Comparison of ENCODE assay signal across 8 mouse cellular contexts in genomic region chr5:27790910-27791288, GRCm38 (mm10). TPM values are rescaled to one million over a fixed set of nuclear protein-coding genes. Genes with fewer than 3 reads are reported as not detected.
DNase-seq lines count a peak whose midpoint lies in the region; ATAC-seq and TF ChIP-seq lines count a peak whose summit lies in the region.

No protein-coding gene starts in this region.

- peak overlapping the region; percentile 93 for H3K27ac ChIP-seq in heart, embryonic 11.5 days (ENCODE audit: low read depth, low read length)
- H3K27ac ChIP-seq in kidney, embryonic 14.5 days (ENCODE audit: low read depth, low read length) = peak overlapping the region; percentile 92
- H3K27ac ChIP-seq in liver, embryonic 14.5 days = peak overlapping the region; percentile 39
- H3K27ac ChIP-seq in neural tube, embryonic 12.5 days = peak overlapping the region; percentile 79

- no peaks in the 10 kb centered on the region for H3K27me3 ChIP-seq in heart, embryonic 11.5 days (ENCODE audit: control insufficient read depth, insufficient read depth, low read length)
- no peaks in the 10 kb centered on the region for H3K27me3 ChIP-seq in kidney, embryonic 14.5 days (ENCODE audit: control insufficient read depth, insufficient read depth, low read length)
- no peaks in the 10 kb centered on the region for H3K27me3 ChIP-seq in liver, embryonic 14.5 days (ENCODE audit: control insufficient read depth, insufficient read depth, low read length)
- H3K27me3 ChIP-seq in neural tube, embryonic 12.5 days (replicated peaks) = no peaks in the 10 kb centered on the region

- no peak for TF ChIP-seq EP300 in liver, embryonic 14.5 days (IDR thresholded peaks at IDR 0.05; ENCODE audit: low read depth)

- H3K9ac ChIP-seq in heart, embryonic 11.5 days (ENCODE audit: low read depth, low read length) = peak overlapping the region; percentile 86
- peak overlapping the region; percentile 72 for H3K9ac ChIP-seq in kidney, embryonic 14.5 days (ENCODE audit: low read depth, low read length)
- peak overlapping the region; percentile 88 for H3K9ac ChIP-seq in liver, embryonic 14.5 days (replicated peaks)
- H3K9ac ChIP-seq in neural tube, embryonic 12.5 days = peak overlapping the region; percentile 80

- H3K4me3 ChIP-seq in heart, embryonic 11.5 days (ENCODE audit: low read depth, low read length) = peak overlapping the region; percentile 66
- H3K4me3 ChIP-seq in kidney, embryonic 14.5 days (ENCODE audit: low read length) = peak overlapping the region; percentile 84
- peak overlapping the region; percentile 89 to 93 for H3K4me3 ChIP-seq in liver, embryonic 14.5 days (ENCODE audit: insufficient read depth in 1 of 2, low read depth in 2 of 2, low read length in 2 of 2)
- peak overlapping the region; percentile 73 for H3K4me3 ChIP-seq in neural tube, embryonic 12.5 days

- DNase-seq in 416B (ENCODE audit: low read depth) (peak; percentile 36), adipocyte (ENCODE audit: low spot score) (peak; percentile 59)
- peak in 1 of 3 experiments; percentile 17 for DNase-seq in liver, embryonic 14.5 days (ENCODE audit: low read depth in 3 of 3, low spot score in 3 of 3)
- peak; percentile 45 for DNase-seq in urinary bladder, postnatal 10 days (ENCODE audit: low spot score)

- 0 out of 2 replicates have a peak, but pooled peaks have one; percentile 13 for ATAC-seq in erythroblast, adult 5-6 weeks (replicated peaks; ENCODE audit: low FRiP score, poor library complexity, severe bottlenecking)
- peak; percentile 81 for ATAC-seq in heart, embryonic 11.5 days (replicated peaks; ENCODE audit: insufficient number of reproducible peaks, low FRiP score, low TSS enrichment)
- peak; percentile 86 for ATAC-seq in kidney, embryonic 14.5 days (ENCODE audit: low FRiP score, low TSS enrichment)
- ATAC-seq in liver, embryonic 14.5 days (ENCODE audit: insufficient read depth) = peak; percentile 48
- peak; percentile 83 for ATAC-seq in neural tube, embryonic 12.5 days (ENCODE audit: low FRiP score, low read depth)

- H3K36me3 ChIP-seq in heart, embryonic 11.5 days (ENCODE audit: control insufficient read depth, insufficient read depth, low read length) = peaks cover 15% of the 10 kb centered on the region
- H3K36me3 ChIP-seq in kidney, embryonic 14.5 days (ENCODE audit: control insufficient read depth, insufficient read depth, low read length) = peaks cover 30% of the 10 kb centered on the region
- peaks cover 33% of the 10 kb centered on the region for H3K36me3 ChIP-seq in liver, embryonic 14.5 days (replicated peaks; ENCODE audit: control insufficient read depth, insufficient read depth, low read depth)
- H3K36me3 ChIP-seq in neural tube, embryonic 12.5 days = peaks cover 31% of the 10 kb centered on the region

- peak overlapping the region; percentile 77 for H3K4me2 ChIP-seq in heart, embryonic 11.5 days
- H3K4me2 ChIP-seq in kidney, embryonic 14.5 days (replicated peaks; ENCODE audit: low read depth, low read length) = peak overlapping the region; percentile 51
- H3K4me2 ChIP-seq in liver, embryonic 14.5 days (ENCODE audit: low read depth) = peak overlapping the region; percentile 68
- peak overlapping the region; percentile 74 for H3K4me2 ChIP-seq in neural tube, embryonic 12.5 days (replicated peaks)

- peaks cover 14% of the 10 kb centered on the region for H3K4me1 ChIP-seq in heart, embryonic 11.5 days (ENCODE audit: control insufficient read depth, insufficient read depth, low read length)
- peaks cover 13% of the 10 kb centered on the region for H3K4me1 ChIP-seq in kidney, embryonic 14.5 days (ENCODE audit: control insufficient read depth, insufficient read depth, low read length)
- peaks cover 5 to 17% of the 10 kb centered on the region in 2 experiments; a peak in 3 of 4 replicates for H3K4me1 ChIP-seq in liver, embryonic 14.5 days (replicated peaks; ENCODE audit: control insufficient read depth in 2 of 2, insufficient read depth in 2 of 2, low read length in 1 of 2)
- peaks cover 15% of the 10 kb centered on the region for H3K4me1 ChIP-seq in neural tube, embryonic 12.5 days

- no peak for TF ChIP-seq CTCF in liver, embryonic 14.5 days (IDR thresholded peaks at IDR 0.05; ENCODE audit: low read depth)

- under 1% methylated on average over 30 of the region's 47 CpGs for WGBS in heart, embryonic 11.5 days (ENCODE audit: insufficient replicate concordance)
- WGBS in kidney, embryonic 14.5 days = under 1% methylated on average over 37 of the region's 47 CpGs
- WGBS in liver, embryonic 14.5 days (ENCODE audit: insufficient replicate concordance) = 0% methylated on average over 47 of the region's 47 CpGs
- 0% methylated on average over 47 of the region's 47 CpGs for WGBS in neural tube, embryonic 12.5 days

- no peaks in the 10 kb centered on the region for H3K9me3 ChIP-seq in heart, embryonic 11.5 days (replicated peaks; ENCODE audit: control insufficient read depth, low read length)
- no peaks in the 10 kb centered on the region for H3K9me3 ChIP-seq in kidney, embryonic 14.5 days (ENCODE audit: control insufficient read depth, low read length)
- no peaks in the 10 kb centered on the region for H3K9me3 ChIP-seq in liver, embryonic 14.5 days (ENCODE audit: control insufficient read depth, low read length)
- H3K9me3 ChIP-seq in neural tube, embryonic 12.5 days = no peaks in the 10 kb centered on the region

RNA-seq across cellular contexts. Expression of gene Paxip1, which starts 0.6 kb away (rescaled TPM):
- total RNA-seq in erythroblast, adult 5-6 weeks (2015; ENCODE audit: low replicate concordance) = 10.2 and 19.9 TPM in 2 replicates
- total RNA-seq in erythroblast, adult 5-6 weeks (2017; ENCODE audit: low replicate concordance) = 16.8 and 33.9 TPM in 2 replicates
- polyA plus RNA-seq in heart, embryonic 11.5 days (2014; fragmentation: Nextera tagmentation; extraction: Ambion mirVana) = 27.2 and 28.2 TPM in 2 replicates
- polyA plus RNA-seq in kidney, embryonic 14.5 days (2014; fragmentation: Nextera tagmentation; extraction: Ambion mirVana) = 28.4 and 53.0 TPM in 2 replicates
- polyA plus RNA-seq in liver, embryonic 14.5 days (2012; rRNA removed) = 25.6 and 26.5 TPM in 2 replicates
- 18.9 and 22.0 TPM in 2 replicates for polyA plus RNA-seq in liver, embryonic 14.5 days (2014; fragmentation: Nextera tagmentation; extraction: Ambion mirVana)
- polyA plus RNA-seq in neural tube, embryonic 12.5 days (2016; fragmentation: Nextera tagmentation; extraction: Ambion mirVana) = 41.4 and 46.2 TPM in 2 replicates

RNA-seq across cellular contexts. Expression of gene Htr5a, which starts 51.0 kb away (rescaled TPM):
- not detected in 2 replicates for total RNA-seq in erythroblast, adult 5-6 weeks (2015; ENCODE audit: low replicate concordance)
- 0.17 TPM in 1 of 2 replicates, not detected in the other for total RNA-seq in erythroblast, adult 5-6 weeks (2017; ENCODE audit: low replicate concordance)
- polyA plus RNA-seq in heart, embryonic 11.5 days (2014; fragmentation: Nextera tagmentation; extraction: Ambion mirVana) = not detected in 2 replicates
- not detected in 2 replicates for polyA plus RNA-seq in kidney, embryonic 14.5 days (2014; fragmentation: Nextera tagmentation; extraction: Ambion mirVana)
- polyA plus RNA-seq in liver, embryonic 14.5 days (2012; rRNA removed) = not detected in 2 replicates
- polyA plus RNA-seq in liver, embryonic 14.5 days (2014; fragmentation: Nextera tagmentation; extraction: Ambion mirVana) = not detected in 2 replicates
- polyA plus RNA-seq in neural tube, embryonic 12.5 days (2016; fragmentation: Nextera tagmentation; extraction: Ambion mirVana) = 0.20 and 0.26 TPM in 2 replicates

Comparison
In these comparisons a context has a peak if more than half of its experiments do, and no peak if none do; other contexts are left out.
1. ATAC-seq: peak in every context shown above with its lines; median percentile 86 in kidney, embryonic 14.5 days; 83 in neural tube, embryonic 12.5 days; 81 in heart, embryonic 11.5 days; 48 in liver, embryonic 14.5 days; 13 in erythroblast, adult 5-6 weeks.
2. H3K27ac ChIP-seq: peak in every context shown above with its lines; median percentile 93 in heart, embryonic 11.5 days; 92 in kidney, embryonic 14.5 days; 79 in neural tube, embryonic 12.5 days; 39 in liver, embryonic 14.5 days.